Mouse (Mus musculus) kidney, adult 9 months (tissue): Measurements from ENCODE around the gene Rbm7.
"Not testable (repeated sequence)": the region's sequence is repeated elsewhere in the genome, so short reads cannot be mapped to it uniquely, and the experiment has no call there.

Experiments used
- DNase-seq: peaks from one replicate; pipeline ENCODE4 v3.0.0; 2022

The Rbm7 gene

GRCm38 (mm10) chr9:48479838-48480410 is 15.2 kb downstream of the Rbm7 start:
- peak; percentile 10 for DNase-seq

GRCm38 (mm10) chr9:48478808-48479207 is 16.3 kb downstream of the Rbm7 start:
- no peak for DNase-seq

GRCm38 (mm10) chr9:48476236-48477165 is 18.6 kb downstream of the Rbm7 start:
- no peak for DNase-seq

- DNase-seq, result no peak
These were observed 20.7 kb downstream of the Rbm7 start for GRCm38 (mm10) chr9:48474367-48474766.

GRCm38 (mm10) chr9:48473131-48473530 is 22.0 kb downstream of the Rbm7 start:
- no peak for DNase-seq

GRCm38 (mm10) chr9:48472441-48473025 is 22.6 kb downstream of the Rbm7 start:
- DNase-seq, result no peak

GRCm38 (mm10) chr9:48467471-48467870 is 27.6 kb downstream of the Rbm7 start:
- not testable (repeated sequence) for DNase-seq

- peak; percentile 79 for DNase-seq
These were observed 28.3 kb downstream of the Rbm7 start for GRCm38 (mm10) chr9:48466804-48467203.

GRCm38 (mm10) chr9:48465671-48466070 is 29.4 kb downstream of the Rbm7 start:
- DNase-seq, result no peak

GRCm38 (mm10) chr9:48461545-48461944 is 33.6 kb downstream of the Rbm7 start:
- no peak for DNase-seq

- no peak for DNase-seq
These were observed 34.4 kb downstream of the Rbm7 start for GRCm38 (mm10) chr9:48460720-48461119.

GRCm38 (mm10) chr9:48459391-48459790 is 35.7 kb downstream of the Rbm7 start:
- no peak for DNase-seq

- DNase-seq, result no peak
These were observed 36.2 kb downstream of the Rbm7 start for GRCm38 (mm10) chr9:48458879-48459278.

GRCm38 (mm10) chr9:48455961-48456360 is 39.1 kb downstream of the Rbm7 start:
- no peak for DNase-seq

- no peak for DNase-seq
These were observed 45.0 kb downstream of the Rbm7 start for GRCm38 (mm10) chr9:48450066-48450465.

GRCm38 (mm10) chr9:48447783-48448209 is 47.3 kb downstream of the Rbm7 start:
- peak; percentile 36 for DNase-seq

- no peak for DNase-seq
These were observed 50.3 kb downstream of the Rbm7 start for GRCm38 (mm10) chr9:48444821-48445220.

GRCm38 (mm10) chr9:48443873-48444272 is 51.2 kb downstream of the Rbm7 start:
- no peak for DNase-seq
